Mouse (Mus musculus) CH12.LX (cell line): ENCODE data around the gene Zbtb20.

Experiments
- BHLHE40 ChIP-seq: IDR thresholded peaks from 2 replicates; pipeline ENCODE4 v1.6.1; 2011; ENCODE audit warnings: mild to moderate bottlenecking, low read depth, low read length, improper control_type of control experiment
- CHD2 ChIP-seq: IDR thresholded peaks from 2 replicates; pipeline ENCODE4 v1.6.1; 2011; ENCODE audit warnings: low read length, improper control_type of control experiment
- CTCF ChIP-seq, 2 experiments: IDR thresholded peaks in 1 of 2; conservative IDR thresholded peaks in 1 of 2; 2 replicates each; pipeline ENCODE4 v1.5.1; 2011 to 2012; ENCODE audit warnings: low read depth in 2 of 2, low read length in 2 of 2, improper control_type of control experiment in 1 of 2, inconsistent platforms in 1 of 2, mild to moderate bottlenecking in 1 of 2, moderate library complexity in 1 of 2
- E2F4 ChIP-seq: IDR thresholded peaks from 2 replicates; pipeline ENCODE4 v1.6.1; 2011; ENCODE audit warnings: low read depth, low read length, improper control_type of control experiment; ENCODE audit not compliant: insufficient replicate concordance
- IRF4 ChIP-seq: IDR thresholded peaks from 2 replicates; pipeline ENCODE4 v1.6.1; 2014; ENCODE audit warnings: low read depth, mild to moderate bottlenecking, inconsistent platforms, low read length, improper control_type of control experiment
- MAFK ChIP-seq: IDR thresholded peaks from 2 replicates; pipeline ENCODE4 v1.6.1; 2011; ENCODE audit warnings: low read length, improper control_type of control experiment; ENCODE audit not compliant: insufficient replicate concordance
- MXI1 ChIP-seq: IDR thresholded peaks from 2 replicates; pipeline ENCODE4 v1.6.1; 2011; ENCODE audit warnings: mild to moderate bottlenecking, low read depth, low read length, improper control_type of control experiment
- NELFE ChIP-seq: IDR thresholded peaks from 2 replicates; pipeline ENCODE4 v1.6.1; 2011; ENCODE audit warnings: low read depth, low read length, improper control_type of control experiment
- POLR2A ChIP-seq: IDR thresholded peaks from 2 replicates; pipeline ENCODE4 v1.6.1; 2011; ENCODE audit warnings: low read depth, mild to moderate bottlenecking, improper control_type of control experiment, low read length
- RAD21 ChIP-seq: IDR thresholded peaks from 2 replicates; pipeline ENCODE4 v1.6.1; 2011; ENCODE audit warnings: low read depth, mild to moderate bottlenecking, low read length, improper control_type of control experiment, moderate library complexity
- TBP ChIP-seq: conservative IDR thresholded peaks from 2 replicates; pipeline ENCODE4 v1.6.1; 2011; ENCODE audit warnings: low read depth, low read length, improper control_type of control experiment
- UBTF ChIP-seq: IDR thresholded peaks from 2 replicates; pipeline ENCODE4 v1.6.1; 2012; ENCODE audit warnings: low read depth, mild to moderate bottlenecking, inconsistent platforms, low read length, improper control_type of control experiment, moderate library complexity
- ZMIZ1 ChIP-seq: IDR thresholded peaks from 2 replicates; pipeline ENCODE4 v1.6.1; 2012; ENCODE audit warnings: low read depth, mild to moderate bottlenecking, inconsistent platforms, low read length, improper control_type of control experiment
- ZNF384 ChIP-seq: IDR thresholded peaks from 2 replicates; pipeline ENCODE4 v1.6.1; 2012; ENCODE audit warnings: low read depth, low read length, improper control_type of control experiment, inconsistent platforms

DNA sequence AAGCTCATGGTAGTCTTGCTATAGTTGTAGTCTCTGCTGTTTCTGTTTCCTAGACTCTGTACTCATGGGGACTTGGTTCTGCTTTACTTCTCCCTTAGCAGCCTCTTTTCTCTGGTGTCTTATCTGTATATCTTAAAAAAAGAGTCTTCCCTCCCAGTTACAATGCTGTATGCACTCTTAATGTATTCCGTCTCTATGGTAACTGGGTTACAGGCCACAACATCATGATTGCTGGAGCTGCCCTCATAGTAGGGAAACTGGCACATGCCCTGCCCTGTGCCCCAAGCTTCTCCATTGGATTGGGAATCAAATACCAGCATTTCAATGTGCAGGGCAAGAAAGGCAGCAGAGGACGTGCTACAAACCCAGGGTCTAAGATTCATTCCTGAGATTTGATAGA, 567.4 kb downstream of the Zbtb20 start:
- TF ChIP-seq CTCF (conservative IDR thresholded peaks at IDR 0.05 in 1 of 2, IDR thresholded peaks at IDR 0.05 in 1 of 2; ENCODE audit: low read depth in 2 of 2, low read length in 2 of 2) = no peak
- TF ChIP-seq TBP = no peak
- no peak for TF ChIP-seq ZNF384
- TF ChIP-seq POLR2A = no peak
- no peak for TF ChIP-seq ZMIZ1
- TF ChIP-seq CHD2 = no peak
- no peak for TF ChIP-seq UBTF
- TF ChIP-seq MAFK = no peak
- no peak for TF ChIP-seq MXI1
- no peak for TF ChIP-seq RAD21
- no peak for TF ChIP-seq E2F4
- TF ChIP-seq NELFE = no peak
- TF ChIP-seq BHLHE40 = no peak
- no peak for TF ChIP-seq IRF4
